Mouse (Mus musculus) adrenal gland, postnatal 10 days (tissue): ENCODE data around the gene Coro2b. TPM values are rescaled to one million over a fixed set of nuclear protein-coding genes. Genes with fewer than 3 reads are reported as not detected.
A peak's percentile ranks its signal among the peaks of the same experiment; 100 is the strongest.

Experiments used
- DNase-seq: peaks from one replicate; pipeline ENCODE4 v3.0.0; 2021; ENCODE audit warnings: mixed read lengths
- total RNA-seq, 2 experiments: library from RNA; stranded (reverse); gene quantifications; 2 replicates each; pipeline ENCODE4 v1.2.3; 2021

Coro2b gene
- total RNA-seq, 2 experiments from 2014 or later: 18.1 to 22.3 TPM

- DNase-seq: no peak
Measured at GRCm38 (mm10) chr9:62513492-62514133, 23.2 kb downstream of the Coro2b start.

- no peak for DNase-seq
Measured at GRCm38 (mm10) chr9:62510530-62510936, 26.3 kb downstream of the Coro2b start.

- no peak for DNase-seq
Measured at GRCm38 (mm10) chr9:62509617-62510016, 27.2 kb downstream of the Coro2b start.

GRCm38 (mm10) chr9:62508740-62509524 is 27.9 kb downstream of the Coro2b start:
- DNase-seq: no peak

GRCm38 (mm10) chr9:62506467-62507067 is 30.3 kb downstream of the Coro2b start:
- DNase-seq: no peak

- no peak for DNase-seq
Measured at GRCm38 (mm10) chr9:62504129-62504528, 32.7 kb downstream of the Coro2b start.

- no peak for DNase-seq
Measured at GRCm38 (mm10) chr9:62502361-62502760, 34.5 kb downstream of the Coro2b start.

- no peak for DNase-seq
Measured at GRCm38 (mm10) chr9:62501566-62501965, 35.3 kb downstream of the Coro2b start.

- no peak for DNase-seq
Measured at GRCm38 (mm10) chr9:62500007-62500406, 36.8 kb downstream of the Coro2b start.

GRCm38 (mm10) chr9:62498945-62499344 is 37.9 kb downstream of the Coro2b start:
- no peak for DNase-seq

- DNase-seq: no peak
Measured at GRCm38 (mm10) chr9:62497135-62498092, 39.4 kb downstream of the Coro2b start.

- no peak for DNase-seq
Measured at GRCm38 (mm10) chr9:62492306-62492990, 44.4 kb downstream of the Coro2b start.

- DNase-seq: no peak
Measured at GRCm38 (mm10) chr9:62491611-62492010, 45.2 kb downstream of the Coro2b start.

- peak; percentile 49 for DNase-seq
Measured at GRCm38 (mm10) chr9:62491104-62491503, 45.7 kb downstream of the Coro2b start.

- DNase-seq: peak; percentile 50
Measured at GRCm38 (mm10) chr9:62484107-62484506, 52.7 kb downstream of the Coro2b start.

- DNase-seq: no peak
Measured at GRCm38 (mm10) chr9:62482788-62483187, 54.1 kb downstream of the Coro2b start.

GRCm38 (mm10) chr9:62480898-62481642 is 55.8 kb downstream of the Coro2b start:
- DNase-seq: no peak

- no peak for DNase-seq
Measured at GRCm38 (mm10) chr9:62480149-62480548, 56.7 kb downstream of the Coro2b start.

- peak; percentile 64 for DNase-seq
Measured at GRCm38 (mm10) chr9:62476782-62477487, 59.9 kb downstream of the Coro2b start.

GRCm38 (mm10) chr9:62474206-62474605 is 62.6 kb downstream of the Coro2b start:
- no peak for DNase-seq
